ENCODE assay signal across 8 mouse cellular contexts in the genomic region with DNA sequence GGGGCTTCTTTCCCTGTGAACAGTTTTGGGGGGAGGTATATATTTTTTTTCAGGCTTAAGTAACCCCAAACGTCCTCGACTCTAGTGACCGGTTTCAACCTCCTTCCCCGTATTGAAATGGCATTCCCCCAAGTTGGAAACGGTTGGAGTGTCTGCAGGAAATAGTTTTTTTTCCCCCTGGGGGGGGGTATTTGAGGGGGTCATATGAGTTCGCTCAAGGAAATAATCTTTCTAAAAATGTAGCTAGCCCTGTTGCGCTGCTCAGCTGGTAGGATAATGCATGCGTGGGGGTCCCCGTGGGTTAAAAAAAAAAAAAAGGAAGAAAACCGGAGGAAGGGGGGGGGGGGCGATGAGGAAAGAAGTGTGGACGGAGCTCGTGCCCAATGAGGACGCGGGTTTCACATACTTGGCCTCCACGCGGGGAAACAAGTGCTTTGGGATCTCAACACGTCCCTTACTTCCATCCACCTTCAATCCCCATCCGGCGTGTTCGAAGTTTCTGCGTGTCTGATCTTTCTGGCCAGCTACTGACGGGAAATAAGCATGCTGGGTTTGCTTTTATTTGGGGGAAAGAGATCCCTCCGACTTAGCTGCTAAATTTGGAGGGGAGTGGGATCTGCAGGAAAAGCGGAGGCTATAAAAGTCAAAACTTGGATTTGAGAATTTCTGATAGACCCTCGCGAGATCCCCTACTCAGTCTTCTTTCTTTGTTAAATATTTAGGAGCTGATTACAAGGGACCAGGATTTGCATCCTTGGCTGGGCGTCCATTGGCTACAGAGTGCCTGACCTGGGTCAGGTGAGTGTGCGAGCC. TPM values are rescaled to one million over a fixed set of nuclear protein-coding genes. Genes with fewer than 3 reads are reported as not detected.
DNase-seq lines count a peak whose midpoint lies in the region; ATAC-seq and TF ChIP-seq lines count a peak whose summit lies in the region.

No protein-coding gene starts in this region.

- peak overlapping the region; percentile 42 for H3K27ac ChIP-seq in bone marrow, adult 2 months (ENCODE audit: control insufficient read depth, insufficient read depth, low read depth, low read length, poor library complexity)
- H3K27ac ChIP-seq in forebrain, postnatal 0 days (ENCODE audit: low read depth, low read length): 0 out of 2 replicates have a peak overlapping the region, but pooled peaks have one; percentile 4
- H3K27ac ChIP-seq in kidney, postnatal 0 days: peak overlapping the region; percentile 79; the same call in 1 of the 2 replicates
- H3K27ac ChIP-seq in midbrain, embryonic 10.5 days (replicated peaks): peak overlapping the region; percentile 83
- H3K27ac ChIP-seq in thymus, adult 2 months (ENCODE audit: control insufficient read depth, insufficient read depth, low read length): peak overlapping the region; percentile 40; the same call in 1 of the 2 replicates

- WGBS in bone marrow, adult 2 months: under 1% methylated on average over 29 of the region's 29 CpGs
- under 1% methylated on average over 29 of the region's 29 CpGs for WGBS in forebrain, postnatal 0 days
- under 1% methylated on average over 28 of the region's 29 CpGs for WGBS in kidney, postnatal 0 days
- under 1% methylated on average over 29 of the region's 29 CpGs for WGBS in midbrain, embryonic 10.5 days
- WGBS in thymus, adult 2 months: under 1% methylated on average over 29 of the region's 29 CpGs

- no peaks in the 10 kb centered on the region; the same call in 1 of the 2 replicates for H3K36me3 ChIP-seq in forebrain, postnatal 0 days (ENCODE audit: insufficient read depth)
- no peaks in the 10 kb centered on the region for H3K36me3 ChIP-seq in kidney, postnatal 0 days (ENCODE audit: insufficient read depth, low read length)
- H3K36me3 ChIP-seq in midbrain, embryonic 10.5 days: peaks cover 6% of the 10 kb centered on the region; the same call in 1 of the 2 replicates
- H3K36me3 ChIP-seq in thymus, adult 2 months (ENCODE audit: control insufficient read depth, insufficient read depth, low read length): no peaks in the 10 kb centered on the region

- H3K4me3 ChIP-seq in bone marrow, adult 2 months (replicated peaks; ENCODE audit: control insufficient read depth, low read depth, low read length): peak overlapping the region; percentile 98
- H3K4me3 ChIP-seq in forebrain, postnatal 0 days (ENCODE audit: low read depth, low read length): peak overlapping the region; percentile 78
- peak overlapping the region; percentile 84 for H3K4me3 ChIP-seq in kidney, postnatal 0 days (replicated peaks; ENCODE audit: low read depth, low read length)
- peak overlapping the region; percentile 73 for H3K4me3 ChIP-seq in midbrain, embryonic 10.5 days
- H3K4me3 ChIP-seq in thymus, adult 2 months (ENCODE audit: control insufficient read depth, insufficient read depth, low read length): peak overlapping the region; percentile 93

- intact Hi-C loops in gastrocnemius, postnatal 14 days (cut with DNase I; ENCODE audit: low total_unique reads): no loop called here

- H3K9ac ChIP-seq in forebrain, postnatal 0 days: peak overlapping the region; percentile 57
- peak overlapping the region; percentile 76 for H3K9ac ChIP-seq in kidney, postnatal 0 days (ENCODE audit: low read depth, low read length)

- no peaks in the 10 kb centered on the region for H3K27me3 ChIP-seq in forebrain, postnatal 0 days (ENCODE audit: insufficient read depth, low read length)
- H3K27me3 ChIP-seq in kidney, postnatal 0 days (ENCODE audit: insufficient read depth, low read length): no peaks in the 10 kb centered on the region
- H3K27me3 ChIP-seq in midbrain, embryonic 10.5 days (ENCODE audit: low read depth, poor library complexity, severe bottlenecking): peaks cover 8% of the 10 kb centered on the region; the same call in 1 of the 2 replicates
- no peaks in the 10 kb centered on the region for H3K27me3 ChIP-seq in thymus, adult 2 months (ENCODE audit: control insufficient read depth, insufficient read depth, low read length)

- peak; percentile 13 for DNase-seq in gastrocnemius, postnatal 14 days
- no peak for DNase-seq in gastrocnemius, postnatal 10 days
- peak; percentile 26 for DNase-seq in forebrain, postnatal 0 days
- peak; percentile 57 for DNase-seq in kidney, postnatal 0 days (ENCODE audit: low spot score)
- DNase-seq in midbrain, embryonic 10.5 days (ENCODE audit: low spot score): peak; percentile 33
- DNase-seq in thymus, adult 2 months: peak; percentile 32
- DNase-seq in urinary bladder, adult 18-20 months (ENCODE audit: low spot score in 2 of 2): no peak

- peak overlapping the region; percentile 96 for H3K4me2 ChIP-seq in forebrain, postnatal 0 days (ENCODE audit: low read depth)
- peak overlapping the region; percentile 87 for H3K4me2 ChIP-seq in kidney, postnatal 0 days (ENCODE audit: low read length)

- no peak for TF ChIP-seq POLR2A in bone marrow, adult 2 months (IDR thresholded peaks at IDR 0.05; ENCODE audit: borderline replicate concordance, control insufficient read depth, low read depth, low read length)
- no peak for TF ChIP-seq POLR2A in thymus, adult 2 months (IDR thresholded peaks at IDR 0.05; ENCODE audit: control insufficient read depth, extremely low read depth, insufficient read depth, low read length, poor library complexity)

- H3K9me3 ChIP-seq in forebrain, postnatal 0 days (ENCODE audit: low read length): no peaks in the 10 kb centered on the region
- H3K9me3 ChIP-seq in kidney, postnatal 0 days (replicated peaks; ENCODE audit: low read length): no peaks in the 10 kb centered on the region
- H3K9me3 ChIP-seq in midbrain, embryonic 10.5 days (replicated peaks): no peaks in the 10 kb centered on the region

- no peak for TF ChIP-seq CTCF in bone marrow, adult 2 months (IDR thresholded peaks at IDR 0.05; ENCODE audit: control insufficient read depth, insufficient read depth, low read length)
- no peak for TF ChIP-seq CTCF in forebrain, postnatal 0 days (IDR thresholded peaks at IDR 0.05; ENCODE audit: low read depth)
- TF ChIP-seq CTCF in kidney, postnatal 0 days (IDR thresholded peaks at IDR 0.05; ENCODE audit: low read depth): no peak
- TF ChIP-seq CTCF in thymus, adult 2 months (IDR thresholded peaks at IDR 0.05; ENCODE audit: borderline replicate concordance, control insufficient read depth, extremely low read depth, insufficient read depth, low read length, poor library complexity): no peak

- H3K4me1 ChIP-seq in bone marrow, adult 2 months (ENCODE audit: control insufficient read depth, insufficient read depth, low read length): no peaks in the 10 kb centered on the region
- H3K4me1 ChIP-seq in forebrain, postnatal 0 days (ENCODE audit: insufficient read depth): peaks cover 6% of the 10 kb centered on the region; the same call in 1 of the 2 replicates
- peaks cover 17% of the 10 kb centered on the region; the same call in 1 of the 2 replicates for H3K4me1 ChIP-seq in kidney, postnatal 0 days (replicated peaks; ENCODE audit: insufficient read depth, low read length)
- peaks cover 41% of the 10 kb centered on the region for H3K4me1 ChIP-seq in midbrain, embryonic 10.5 days
- peaks cover 32% of the 10 kb centered on the region for H3K4me1 ChIP-seq in thymus, adult 2 months (replicated peaks; ENCODE audit: control insufficient read depth, insufficient read depth, low read length)

- ATAC-seq in forebrain, postnatal 0 days: no peak
- no peak for ATAC-seq in kidney, postnatal 0 days (replicated peaks; ENCODE audit: low FRiP score, low read depth)

RNA-seq across cellular contexts. Expression of a gene that starts 0.8 kb away (rescaled TPM):
- total RNA-seq in gastrocnemius, postnatal 14 days (2021): 10 to 100 TPM; 17.0 to 18.8 TPM
- 10 to 100 TPM; 19.7 to 30.6 TPM for total RNA-seq in gastrocnemius, postnatal 10 days (2021)
- 15.3 and 32.8 TPM in 2 replicates for polyA plus RNA-seq in bone marrow, adult 2 months (2011; ENCODE audit: insufficient read depth, insufficient read length, low replicate concordance, missing spikeins)
- total RNA-seq in forebrain, postnatal 0 days (2014; rRNA removed): 39.6 and 46.7 TPM in 2 replicates
- polyA plus RNA-seq in forebrain, postnatal 0 days (2015; fragmentation: Nextera tagmentation; extraction: Ambion mirVana): 4.0 and 5.5 TPM in 2 replicates
- 21.2 TPM in 2 replicates for polyA plus RNA-seq in kidney, postnatal 0 days (2015; fragmentation: Nextera tagmentation; extraction: Ambion mirVana)
- polyA plus RNA-seq in midbrain, embryonic 10.5 days (2016; fragmentation: Nextera tagmentation; extraction: Ambion mirVana): 6.5 and 7.2 TPM in 2 replicates
- 28.3 and 28.8 TPM in 2 replicates for polyA plus RNA-seq in thymus, adult 2 months (2012; rRNA removed)

RNA-seq across cellular contexts. Expression of a gene that starts 28.3 kb away (rescaled TPM):
- total RNA-seq in gastrocnemius, postnatal 14 days (2021): 1 to 10 TPM; 9.5 TPM
- 10 to 100 TPM; 11.4 to 13.6 TPM for total RNA-seq in gastrocnemius, postnatal 10 days (2021)
- polyA plus RNA-seq in bone marrow, adult 2 months (2011; ENCODE audit: insufficient read depth, insufficient read length, low replicate concordance, missing spikeins): 7.3 and 14.3 TPM in 2 replicates
- 15.7 and 18.3 TPM in 2 replicates for total RNA-seq in forebrain, postnatal 0 days (2014; rRNA removed)
- 7.7 and 11.6 TPM in 2 replicates for polyA plus RNA-seq in forebrain, postnatal 0 days (2015; fragmentation: Nextera tagmentation; extraction: Ambion mirVana)
- polyA plus RNA-seq in kidney, postnatal 0 days (2015; fragmentation: Nextera tagmentation; extraction: Ambion mirVana): 34.0 and 34.2 TPM in 2 replicates
- polyA plus RNA-seq in midbrain, embryonic 10.5 days (2016; fragmentation: Nextera tagmentation; extraction: Ambion mirVana): 11.4 and 12.6 TPM in 2 replicates
- polyA plus RNA-seq in thymus, adult 2 months (2012; rRNA removed): 17.8 and 19.9 TPM in 2 replicates

Comparison
In these comparisons a context has a peak if more than half of its experiments do, and no peak if none do; other contexts are left out.
1. DNase-seq: peak in gastrocnemius, postnatal 14 days (single experiment), forebrain, postnatal 0 days (single experiment), kidney, postnatal 0 days (single experiment), midbrain, embryonic 10.5 days (single experiment) and thymus, adult 2 months (single experiment); none in gastrocnemius, postnatal 10 days (single experiment) and urinary bladder, adult 18-20 months (0 of 2).
2. H3K27ac ChIP-seq: peak in every context shown above with its lines; median percentile 83 in midbrain, embryonic 10.5 days; 79 in kidney, postnatal 0 days; 42 in bone marrow, adult 2 months; 40 in thymus, adult 2 months; 4 in forebrain, postnatal 0 days.
3. Peak in every context shown above with its lines, with median percentiles within 50 percentile points of each other: H3K4me3 ChIP-seq.